ENCODE assay signal across 25 mouse cellular contexts in genomic region chr13:69196464-69196871, GRCm38 (mm10).
DNase-seq lines count a peak whose midpoint lies in the region; ATAC-seq and TF ChIP-seq lines count a peak whose summit lies in the region.
"Had no signal": no experiment of that assay in that cellular context is flagged by ENCODE, and none has a peak within 500 bp of the region (broad histone marks: within the 10 kb centered on the region; RNA-seq: fewer than 3 reads in every experiment).

No protein-coding gene starts in this region.

- H3K4me2 ChIP-seq in forebrain, embryonic 11.5 days (ENCODE audit: low read depth, low read length, severe bottlenecking): no peak overlapping the region
- no peak overlapping the region for H3K4me2 ChIP-seq in kidney, postnatal 0 days (ENCODE audit: low read length)
- no peak overlapping the region for H3K4me2 ChIP-seq in forebrain, embryonic 16.5 days (ENCODE audit: low read length)
- H3K4me2 ChIP-seq: embryonic facial prominence, embryonic 12.5 days; heart, embryonic 11.5 days; lung, embryonic 15.5 days; midbrain, embryonic 12.5 days had no signal

- H3K9me3 ChIP-seq in forebrain, embryonic 11.5 days (ENCODE audit: control insufficient read depth, low read length): no peaks in the 10 kb centered on the region
- H3K9me3 ChIP-seq in forebrain, embryonic 10.5 days: no peaks in the 10 kb centered on the region
- no peaks in the 10 kb centered on the region for H3K9me3 ChIP-seq in kidney, postnatal 0 days (replicated peaks; ENCODE audit: low read length)
- H3K9me3 ChIP-seq in forebrain, embryonic 16.5 days (ENCODE audit: control insufficient read depth, low read length): no peaks in the 10 kb centered on the region
- H3K9me3 ChIP-seq: embryonic facial prominence, embryonic 12.5 days; lung, embryonic 15.5 days; midbrain, embryonic 12.5 days had no signal

- no peak overlapping the region for H3K27ac ChIP-seq in forebrain, embryonic 11.5 days (ENCODE audit: low read depth, low read length)
- H3K27ac ChIP-seq in forebrain, embryonic 10.5 days: no peak overlapping the region
- H3K27ac ChIP-seq in kidney, postnatal 0 days: no peak overlapping the region
- H3K27ac ChIP-seq in forebrain, embryonic 16.5 days (ENCODE audit: low read length): no peak overlapping the region
- H3K27ac ChIP-seq: embryonic facial prominence, embryonic 12.5 days; layer of hippocampus, adult 2 months; liver, embryonic 14.5 days; lung, embryonic 15.5 days; midbrain, embryonic 12.5 days; stomach, postnatal 0 days had no signal

- DNase-seq in forebrain, embryonic 11.5 days (ENCODE audit: low spot score): no peak
- DNase-seq in forebrain, embryonic 10.5 days (ENCODE audit: extremely low spot score, low spot score): no peak
- peak; percentile 16 for DNase-seq in kidney, postnatal 0 days (ENCODE audit: low spot score)
- DNase-seq in kidney, adult 9 months: no peak
- peak; percentile 7 for DNase-seq in Muller cell, postnatal 12 days (ENCODE audit: inconsistent ontology term)
- no peak for DNase-seq in testis, postnatal 14 days (ENCODE audit: low spot score)
- no peak for DNase-seq in cerebellum, adult 11 months
- DNase-seq: cerebellum, postnatal 10 days; heart, postnatal 10 days; kidney, postnatal 14 days; layer of hippocampus, postnatal 36 days; lung, postnatal 4 days; right cerebral cortex, adult 18-20 months; thymus, postnatal 14 days had no signal

- WGBS in forebrain, embryonic 11.5 days: 3% methylated on average over 4 of the region's 4 CpGs
- 3% methylated on average over 4 of the region's 4 CpGs for WGBS in forebrain, embryonic 10.5 days
- WGBS in kidney, postnatal 0 days: 6% methylated on average over 4 of the region's 4 CpGs
- WGBS in forebrain, embryonic 16.5 days: under 1% methylated on average over 4 of the region's 4 CpGs

- no peaks in the 10 kb centered on the region for H3K27me3 ChIP-seq in forebrain, embryonic 11.5 days (ENCODE audit: control insufficient read depth, insufficient read depth, low read length)
- H3K27me3 ChIP-seq in forebrain, embryonic 10.5 days (ENCODE audit: poor library complexity, severe bottlenecking): no peaks in the 10 kb centered on the region
- no peaks in the 10 kb centered on the region for H3K27me3 ChIP-seq in kidney, postnatal 0 days (ENCODE audit: insufficient read depth, low read length)
- H3K27me3 ChIP-seq in forebrain, embryonic 16.5 days (replicated peaks; ENCODE audit: control insufficient read depth, insufficient read depth, low read length): no peaks in the 10 kb centered on the region
- H3K27me3 ChIP-seq: embryonic facial prominence, embryonic 12.5 days; lung, embryonic 15.5 days; midbrain, embryonic 12.5 days had no signal

- no peaks in the 10 kb centered on the region for H3K4me1 ChIP-seq in forebrain, embryonic 11.5 days (replicated peaks; ENCODE audit: control insufficient read depth, insufficient read depth, low read length)
- peaks cover 13% of the 10 kb centered on the region for H3K4me1 ChIP-seq in forebrain, embryonic 10.5 days
- no peaks in the 10 kb centered on the region for H3K4me1 ChIP-seq in kidney, postnatal 0 days (replicated peaks; ENCODE audit: insufficient read depth, low read length)
- peaks cover 4% of the 10 kb centered on the region; the same call in 1 of the 2 replicates for H3K4me1 ChIP-seq in forebrain, embryonic 16.5 days (replicated peaks; ENCODE audit: control insufficient read depth, insufficient read depth, low read length)
- H3K4me1 ChIP-seq: embryonic facial prominence, embryonic 12.5 days; lung, embryonic 15.5 days had no signal

- H3K4me3 ChIP-seq in forebrain, embryonic 11.5 days (ENCODE audit: low read depth, low read length): no peak overlapping the region
- H3K4me3 ChIP-seq in forebrain, embryonic 10.5 days: no peak overlapping the region
- no peak overlapping the region for H3K4me3 ChIP-seq in kidney, postnatal 0 days (replicated peaks; ENCODE audit: low read depth, low read length)
- H3K4me3 ChIP-seq in forebrain, embryonic 16.5 days (replicated peaks; ENCODE audit: low read length): no peak overlapping the region
- H3K4me3 ChIP-seq: embryonic facial prominence, embryonic 12.5 days; erythroblast, embryonic 14.5 days; layer of hippocampus, adult 2 months; lung, embryonic 15.5 days; midbrain, embryonic 12.5 days had no signal

- no peak for TF ChIP-seq CTCF in kidney, postnatal 0 days (IDR thresholded peaks at IDR 0.05; ENCODE audit: low read depth)

- no peak overlapping the region for H3K9ac ChIP-seq in forebrain, embryonic 11.5 days (ENCODE audit: low read length)
- no peak overlapping the region for H3K9ac ChIP-seq in kidney, postnatal 0 days (ENCODE audit: low read depth, low read length)
- no peak overlapping the region for H3K9ac ChIP-seq in forebrain, embryonic 16.5 days (replicated peaks; ENCODE audit: low read depth, low read length)
- H3K9ac ChIP-seq: embryonic facial prominence, embryonic 12.5 days; liver, embryonic 14.5 days; lung, embryonic 15.5 days; midbrain, embryonic 12.5 days had no signal

- peak; percentile 53 for ATAC-seq in forebrain, embryonic 11.5 days (replicated peaks; ENCODE audit: low FRiP score)
- ATAC-seq in kidney, postnatal 0 days (replicated peaks; ENCODE audit: low FRiP score, low read depth): no peak
- ATAC-seq in forebrain, embryonic 16.5 days: peak; percentile 8; the same call in 1 of the 2 replicates
- ATAC-seq: intestine, postnatal 0 days had no signal

- no peaks in the 10 kb centered on the region for H3K36me3 ChIP-seq in forebrain, embryonic 11.5 days (ENCODE audit: control insufficient read depth, insufficient read depth, low read length)
- H3K36me3 ChIP-seq in forebrain, embryonic 10.5 days (replicated peaks): no peaks in the 10 kb centered on the region
- no peaks in the 10 kb centered on the region for H3K36me3 ChIP-seq in kidney, postnatal 0 days (ENCODE audit: insufficient read depth, low read length)
- no peaks in the 10 kb centered on the region for H3K36me3 ChIP-seq in forebrain, embryonic 16.5 days (ENCODE audit: control insufficient read depth, insufficient read depth)
- H3K36me3 ChIP-seq: embryonic facial prominence, embryonic 12.5 days; G1E; lung, embryonic 15.5 days; midbrain, embryonic 12.5 days had no signal

Comparison
In these comparisons a context has a peak if more than half of its experiments do, and no peak if none do; other contexts are left out.
1. DNase-seq: peak in kidney, postnatal 0 days (single experiment) and Muller cell, postnatal 12 days (single experiment); none in forebrain, embryonic 11.5 days (single experiment), forebrain, embryonic 10.5 days (single experiment), kidney, adult 9 months (single experiment), testis, postnatal 14 days (single experiment) and cerebellum, adult 11 months (single experiment).